Mouse (Mus musculus) hindbrain, embryonic 11.5 days (tissue): ENCODE results near the gene Gm3248. TPM values are rescaled to one million over a fixed set of nuclear protein-coding genes. Genes with fewer than 3 reads are reported as not detected.

Source experiments
- polyA plus RNA-seq: library from polyadenylated mRNA; unstranded; fragments of >200 nt; fragmentation: Nextera tagmentation; extraction: Ambion mirVana; gene quantifications from 2 replicates; pipeline ENCODE4 v1.2.1, GENCODE M21; 2014

The Gm3248 gene
- polyA plus RNA-seq, 1 experiment from 2014 or later, result 1.3 TPM

Other genes starting within 250 kb of the Gm3248 start
- 0.12 TPM in 1 of 2 replicates, not detected in the other for gene Gm3373, start 220.2 kb downstream of the Gm3248 start, polyA plus RNA-seq
- 1.3 and 1.7 TPM in 2 replicates for gene Gm3383, start 153.8 kb downstream of the Gm3248 start, polyA plus RNA-seq
- gene Gm3424, start 131.4 kb downstream of the Gm3248 start, polyA plus RNA-seq, result not detected in 2 replicates
- 0.10 TPM in 1 of 2 replicates, not detected in the other for gene Gm8237, start 81.4 kb downstream of the Gm3248 start, polyA plus RNA-seq
- not detected in 2 replicates for gene Gm3453, start 17.4 kb upstream of the Gm3248 start, polyA plus RNA-seq
- not detected in 2 replicates for gene Gm6337, start 96.5 kb upstream of the Gm3248 start, polyA plus RNA-seq
- gene Gm8206, start 132.2 kb upstream of the Gm3248 start, polyA plus RNA-seq, result 0.34 and 0.49 TPM in 2 replicates
- gene Gm3468, start 146.9 kb upstream of the Gm3248 start, polyA plus RNA-seq, result 2.0 and 3.1 TPM in 2 replicates
- gene Gm3476, start 164.1 kb upstream of the Gm3248 start, polyA plus RNA-seq, result not detected in 2 replicates